Mouse (Mus musculus): ENCODE data around the gene Prpf38b. TPM values are rescaled to one million over a fixed set of nuclear protein-coding genes. Genes with fewer than 3 reads are reported as not detected.
"Not testable (repeated sequence)": the region's sequence is repeated elsewhere in the genome, so short reads cannot be mapped to it uniquely, and the experiment has no call there.

Prpf38b gene
- total RNA-seq, 4 experiments from 2014 or later: 43.0 to 81.4 (median 55.3) TPM

DNA sequence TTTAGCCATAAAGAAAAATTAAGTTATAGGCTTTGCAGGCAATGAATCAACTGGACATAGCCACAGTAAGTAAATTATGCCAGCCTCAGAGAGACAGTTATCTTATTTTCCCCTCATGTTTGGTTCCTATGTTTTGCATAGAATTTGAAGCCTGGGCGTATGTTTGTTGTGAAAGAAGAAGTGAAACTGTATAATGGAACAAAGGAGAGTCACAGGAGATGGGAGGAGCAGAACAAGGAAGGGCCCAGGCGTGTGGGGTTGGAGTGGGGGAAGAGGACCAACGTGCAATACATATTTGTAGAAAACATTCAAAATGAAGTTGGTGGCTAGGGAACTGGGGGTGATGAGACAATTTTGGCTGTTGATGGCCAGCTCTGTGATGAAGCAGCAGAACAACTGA is 11.4 kb downstream of the Prpf38b start:
- no peak for DNase-seq

DNA sequence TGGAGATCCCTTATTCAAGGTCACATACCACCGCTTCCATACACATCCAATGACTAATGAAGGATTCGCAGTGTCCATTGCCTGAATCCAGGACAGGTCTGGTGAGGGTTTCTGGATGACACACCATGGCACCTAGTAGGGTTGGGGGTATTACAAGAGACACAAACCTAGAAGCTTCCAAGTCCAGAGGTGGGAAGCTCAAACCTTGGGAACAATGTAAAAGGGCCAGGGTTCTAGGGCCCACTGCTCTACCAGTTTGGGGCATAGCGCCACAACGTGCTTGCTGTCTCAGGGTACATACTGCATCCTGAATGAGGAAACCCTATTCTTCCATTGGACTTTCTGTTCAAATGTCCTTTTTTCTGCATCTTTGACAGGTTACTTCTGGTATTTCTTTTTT is 12.9 kb downstream of the Prpf38b start:
- DNase-seq: no peak

DNA sequence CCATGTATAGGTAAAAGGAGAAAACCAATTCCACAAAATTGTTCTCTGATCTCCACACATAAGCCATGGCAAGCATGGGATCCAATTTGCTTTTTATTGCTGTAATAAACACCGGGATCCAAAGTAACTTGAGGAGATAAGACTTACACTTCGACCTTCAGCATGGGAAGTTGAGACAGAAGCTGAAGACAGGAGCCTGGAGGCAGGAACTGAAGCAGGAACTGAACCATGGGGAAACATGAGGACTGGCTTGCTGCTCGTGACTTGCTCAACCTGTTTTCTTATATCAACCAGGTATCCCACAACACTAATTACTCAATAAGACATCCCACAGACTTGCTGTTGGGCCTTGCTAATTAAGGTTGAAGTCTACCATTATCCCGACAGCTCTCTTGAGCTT is 18.6 kb downstream of the Prpf38b start:
- no peak for DNase-seq

DNA sequence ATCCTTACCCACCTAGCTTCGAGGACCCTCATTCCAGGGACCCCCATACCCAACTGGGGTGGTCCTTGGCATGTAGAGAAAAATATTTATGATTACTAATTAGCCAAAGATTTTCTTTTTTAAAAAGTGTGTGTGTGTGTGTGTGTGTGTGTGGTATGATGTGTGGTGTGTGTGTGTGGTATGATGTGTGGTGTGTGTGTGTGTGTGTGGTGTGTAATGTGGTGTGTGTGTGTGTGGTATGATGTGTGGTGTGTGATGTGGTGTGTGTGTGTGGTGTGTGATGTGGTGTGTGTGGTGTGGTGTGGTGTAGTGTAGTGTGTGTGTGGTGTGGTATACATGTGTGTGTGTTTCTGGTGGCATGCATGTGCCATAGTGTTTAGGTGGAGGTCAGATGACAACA is 19.4 kb downstream of the Prpf38b start:
- DNase-seq: no peak

DNA sequence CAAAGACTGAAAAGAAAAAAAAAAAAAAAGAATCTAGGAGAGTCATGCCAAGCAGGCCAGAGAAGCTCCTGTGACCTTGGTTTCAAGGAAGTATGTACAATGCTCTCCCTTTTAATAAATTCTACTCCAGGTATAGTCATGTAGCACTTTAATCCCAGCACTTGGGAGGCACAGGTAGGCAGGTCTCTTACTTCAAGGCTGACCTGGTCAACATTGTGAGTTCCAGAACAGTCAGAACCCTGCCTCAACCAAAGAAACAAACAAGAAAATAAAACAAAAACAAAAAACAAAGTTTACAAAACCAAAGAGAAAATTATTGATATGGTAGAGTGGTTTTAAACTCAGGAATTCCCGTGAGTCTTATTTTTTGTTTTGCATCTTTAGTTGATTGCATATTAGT is 21.6 kb downstream of the Prpf38b start, which contains the start of gene Fndc7:
Gene Fndc7, minus strand, starts transcription at position 101 of the 400 bp plus-strand sequence.
- no peak for DNase-seq

DNA sequence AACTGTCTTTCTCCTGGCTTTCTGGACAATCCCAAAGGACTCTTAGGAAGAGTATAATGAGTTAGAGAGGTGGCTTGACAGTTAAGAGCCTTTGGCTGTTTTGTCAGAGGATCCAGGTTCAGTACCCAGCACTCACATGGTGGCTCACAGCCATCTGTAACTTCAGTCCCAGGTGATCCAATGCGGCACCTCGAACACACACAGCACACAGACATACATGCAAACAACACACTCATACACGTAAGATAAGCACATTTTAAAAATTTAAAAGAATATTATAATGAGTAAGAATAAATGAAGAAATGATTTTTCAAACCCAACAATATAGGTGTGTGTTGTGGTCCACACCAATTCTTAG is 23.9 kb downstream of the Prpf38b start:
- no peak for DNase-seq

DNA sequence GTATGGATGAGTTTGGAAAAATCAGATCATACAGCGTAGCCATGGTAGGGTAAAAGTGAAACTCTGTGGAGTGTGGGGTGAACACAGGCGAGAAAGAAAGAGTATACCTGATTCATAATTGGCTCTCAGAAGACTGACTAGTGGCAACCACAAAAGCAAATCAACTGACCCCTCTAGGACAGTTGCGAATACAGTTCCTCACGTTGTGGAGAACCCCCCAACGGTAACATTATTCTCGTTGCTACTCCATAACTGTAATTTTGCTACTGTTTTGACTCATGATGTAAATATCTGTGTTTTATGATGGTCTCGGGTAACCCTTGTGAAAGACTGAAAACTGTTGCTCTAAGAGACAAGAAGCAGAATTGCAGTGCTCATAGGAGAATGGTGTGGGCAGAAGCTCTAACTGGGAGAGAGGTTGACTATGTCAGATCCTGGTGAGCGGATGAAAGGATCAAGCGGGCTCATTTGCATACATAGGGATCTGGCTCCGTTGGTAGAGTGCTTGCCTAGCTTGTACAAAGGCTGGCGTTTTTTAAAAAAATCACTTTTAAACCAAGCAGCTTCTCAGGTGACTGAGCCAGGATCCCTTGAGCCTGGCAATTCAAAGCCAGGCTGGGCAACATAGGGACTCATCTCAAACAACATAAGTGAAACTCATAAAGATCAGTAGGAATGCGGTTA is 24.5 kb downstream of the Prpf38b start:
- DNase-seq: no peak

DNA sequence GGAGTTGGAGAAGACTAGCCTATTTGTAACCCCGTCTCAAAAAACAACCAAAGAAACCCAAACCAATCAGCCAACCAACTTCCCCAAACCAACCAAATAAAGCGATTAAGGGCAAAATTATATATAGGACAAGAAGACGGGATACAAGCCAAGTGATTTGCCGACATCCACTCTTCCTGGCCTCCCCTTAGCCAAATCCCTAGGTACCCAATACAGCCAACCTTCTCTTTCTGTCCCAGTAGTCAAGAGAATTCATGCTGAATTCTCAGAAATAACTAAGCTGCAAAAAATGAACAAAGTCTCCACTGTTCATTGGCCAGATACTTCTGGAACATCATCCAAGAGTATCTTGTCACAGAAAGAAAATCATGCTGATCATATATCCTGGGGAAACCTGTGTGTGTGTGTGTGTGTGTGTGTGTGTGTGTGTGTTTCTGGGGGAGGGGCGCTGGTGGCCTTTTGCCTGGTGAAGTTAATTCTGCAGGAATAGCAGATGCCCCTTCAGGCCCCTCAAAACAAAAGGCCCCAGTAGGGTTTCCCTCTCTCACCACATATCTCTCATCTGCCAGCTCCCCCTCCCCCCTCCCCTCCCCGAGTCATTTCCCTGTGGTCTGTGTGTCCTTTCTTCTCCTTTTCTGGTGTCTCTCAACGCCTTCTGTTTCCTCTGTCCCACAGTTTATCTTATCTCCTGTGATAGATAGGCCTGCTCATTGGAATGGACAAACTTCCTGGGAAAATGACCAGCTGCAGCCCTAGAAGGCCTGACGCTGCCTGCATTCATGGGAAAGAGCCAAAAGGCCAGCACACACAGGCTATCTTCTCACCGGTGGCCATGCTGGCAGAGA is 25.6 kb downstream of the Prpf38b start:
- no peak for DNase-seq

DNA sequence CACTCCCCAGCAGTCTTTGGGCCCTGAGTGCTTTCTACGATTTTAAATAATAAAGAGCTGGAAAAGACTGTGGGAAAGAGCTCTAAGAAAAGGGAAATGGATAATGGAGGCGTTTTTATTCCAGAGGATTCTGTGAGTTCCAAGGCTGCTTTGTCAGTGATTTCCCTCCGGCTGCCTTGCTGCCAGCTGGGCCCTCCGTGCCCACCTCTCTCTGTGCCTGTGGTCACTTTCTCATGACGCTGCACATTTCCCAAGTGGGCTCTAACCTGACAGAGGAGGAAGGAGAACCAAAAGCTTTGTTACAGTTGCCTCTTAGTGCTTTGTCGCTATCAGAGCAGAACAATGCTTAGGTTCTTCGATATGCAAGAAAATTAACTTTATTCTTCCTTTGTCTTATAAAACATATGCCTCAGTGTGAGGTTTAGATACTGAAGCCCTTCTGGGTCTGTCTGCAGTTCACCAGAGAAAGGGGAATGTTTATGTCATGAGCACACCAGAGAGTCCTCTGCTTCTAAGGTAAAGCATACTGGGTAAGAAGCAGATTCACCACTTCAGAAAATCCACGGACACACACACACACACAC is 26.7 kb downstream of the Prpf38b start:
- no peak for DNase-seq

DNA sequence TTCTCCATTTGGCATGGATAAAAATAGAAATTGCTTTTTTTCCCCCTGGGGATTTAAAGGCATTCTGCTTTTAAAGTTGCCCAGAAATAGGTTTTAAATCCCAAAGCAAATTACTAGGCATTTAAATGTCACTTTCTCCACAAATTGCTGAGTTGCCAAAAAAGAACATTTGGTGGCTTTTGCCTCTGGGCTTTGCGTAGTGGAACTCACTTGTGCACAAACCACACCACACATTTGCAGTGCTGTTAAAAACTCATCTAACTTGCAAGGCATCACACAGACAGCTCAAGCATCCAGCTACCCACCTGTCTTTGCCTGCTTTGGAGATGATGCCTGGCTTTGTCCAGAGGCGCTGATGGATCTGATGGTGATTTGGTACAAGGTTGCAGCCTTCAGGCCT is 28.5 kb downstream of the Prpf38b start:
- DNase-seq: no peak

DNA sequence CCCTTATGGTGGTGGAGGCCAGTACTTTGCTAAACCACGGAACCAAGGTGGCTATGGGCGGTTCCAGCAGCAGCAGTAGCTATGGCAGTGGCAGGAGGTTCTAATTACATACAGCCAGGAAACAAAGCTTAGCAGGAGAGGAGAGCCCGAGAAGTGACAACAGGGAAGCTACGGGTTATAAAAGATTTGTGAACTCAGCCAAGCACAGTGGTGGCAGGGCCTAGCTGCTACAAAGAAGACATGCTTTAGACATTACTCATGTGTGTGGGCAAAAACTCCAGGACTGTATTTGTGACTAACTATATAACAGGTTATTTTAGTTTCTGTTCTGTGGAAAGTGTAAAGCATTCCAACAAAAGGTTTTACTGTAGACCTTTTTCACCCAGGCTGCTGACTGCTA is 29.7 kb downstream of the Prpf38b start:
- DNase-seq: not testable (repeated sequence)

DNA sequence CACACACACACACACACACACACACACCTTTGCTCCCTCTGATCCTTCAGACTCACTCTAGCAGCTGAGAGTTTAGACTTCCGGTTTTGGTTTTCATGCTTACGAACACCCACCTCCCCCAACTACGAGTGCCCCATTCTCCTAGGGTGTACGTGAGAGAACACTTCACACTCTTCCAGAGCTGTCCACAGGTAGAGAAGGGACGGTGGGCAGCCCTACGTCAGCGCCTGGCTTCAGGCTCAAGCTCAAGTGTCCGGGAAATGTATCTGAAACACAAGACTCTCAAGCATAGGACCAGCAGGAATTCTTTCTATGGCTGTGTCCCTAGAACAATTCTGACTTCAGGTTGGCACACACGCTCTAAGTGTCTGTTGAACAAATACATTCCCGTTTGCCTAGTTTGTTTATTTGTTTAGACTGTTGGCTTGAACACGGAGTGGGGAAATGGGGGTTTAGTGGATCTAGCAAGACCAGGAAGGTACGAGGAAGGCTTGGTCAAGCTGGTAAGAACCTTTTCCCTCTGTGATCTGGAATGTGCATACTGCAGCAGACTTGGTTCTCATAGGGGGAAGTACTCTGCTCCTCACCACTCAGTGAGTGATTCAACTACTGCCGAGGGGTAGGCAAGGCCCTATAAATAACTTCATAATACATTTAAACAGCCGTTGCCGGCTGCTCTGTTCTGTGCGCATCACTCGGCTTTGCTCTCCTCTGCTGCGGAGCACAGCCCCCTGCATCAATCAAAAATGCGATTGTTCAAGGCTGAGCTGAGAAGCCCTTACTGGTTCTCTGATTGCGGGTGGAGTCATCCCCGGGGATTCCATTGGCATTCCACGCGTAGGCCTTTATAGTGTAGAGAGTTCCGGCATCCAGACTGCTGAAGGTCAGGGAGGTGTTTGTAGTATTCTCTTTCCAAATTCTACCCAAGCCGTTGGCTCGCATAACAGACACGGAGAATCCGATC is 30.7 kb downstream of the Prpf38b start:
- peak; percentile 55 for DNase-seq

DNA sequence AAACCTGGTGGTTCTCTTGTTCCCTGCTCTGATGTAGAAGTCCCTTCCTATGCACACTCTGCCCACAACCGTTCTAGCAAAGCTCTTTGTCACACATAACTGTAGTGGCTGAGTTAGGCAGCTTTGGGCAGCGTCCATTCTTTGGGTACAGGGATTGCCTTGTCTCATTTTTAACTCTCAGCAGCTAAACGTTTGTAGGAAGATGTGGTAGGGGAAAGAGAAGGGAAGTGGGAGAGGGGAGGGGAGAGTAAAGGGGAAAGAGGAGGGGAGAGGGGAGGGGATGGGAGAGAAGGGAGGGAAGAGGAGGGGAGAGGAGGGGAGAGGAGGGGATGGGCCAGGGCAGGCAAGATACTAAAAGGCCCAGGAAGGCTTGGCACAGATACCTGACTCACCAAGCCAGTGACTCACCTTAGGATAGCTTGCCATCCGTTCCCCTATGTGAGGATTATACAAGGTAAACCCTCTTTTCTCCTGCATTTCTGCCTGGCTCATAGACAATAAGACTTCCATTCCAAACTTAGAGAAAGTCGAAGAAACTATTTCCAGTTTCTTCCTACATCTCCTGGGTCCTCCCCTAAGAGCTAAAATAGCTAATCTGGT is 31.6 kb downstream of the Prpf38b start:
- DNase-seq: no peak

DNA sequence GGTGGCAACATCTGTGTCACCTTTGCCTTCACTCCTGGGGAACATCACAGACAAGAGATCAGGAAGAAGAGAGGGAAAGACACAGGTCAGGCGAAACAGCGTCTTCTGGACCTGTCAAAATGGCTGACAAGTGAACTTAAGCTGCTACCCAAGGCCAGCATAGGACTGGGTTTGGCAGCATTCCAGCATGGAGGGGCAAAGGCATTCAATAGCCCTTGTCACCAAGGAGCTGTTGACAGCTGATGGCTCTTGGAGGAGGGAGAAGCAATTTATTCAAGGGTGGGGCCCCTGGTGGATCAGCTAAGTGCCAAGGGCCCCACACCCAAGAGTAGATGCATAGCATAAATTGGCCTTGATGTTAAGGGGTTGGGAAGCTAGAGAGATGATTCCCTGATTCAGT is 32.4 kb downstream of the Prpf38b start:
- no peak for DNase-seq

DNA sequence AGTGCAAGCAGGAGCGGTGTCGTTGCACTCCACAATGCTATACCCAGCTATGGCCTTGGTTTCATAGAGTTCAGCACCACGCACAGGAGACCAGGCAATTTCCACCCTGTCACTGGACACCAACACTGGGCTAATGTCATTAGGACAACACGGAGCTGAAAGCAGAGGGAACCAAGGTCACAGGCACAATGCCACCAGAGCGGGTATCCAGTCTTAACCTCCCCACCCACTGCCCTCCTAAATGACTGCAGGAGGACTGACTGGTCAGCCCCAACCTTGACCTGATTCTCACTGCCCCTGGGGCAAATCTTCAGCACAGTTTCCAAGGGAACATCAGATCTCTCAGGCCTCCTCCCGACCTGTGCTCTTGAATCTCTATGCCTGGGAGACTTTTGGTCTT is 40.9 kb downstream of the Prpf38b start:
- peak; percentile 50 for DNase-seq

DNA sequence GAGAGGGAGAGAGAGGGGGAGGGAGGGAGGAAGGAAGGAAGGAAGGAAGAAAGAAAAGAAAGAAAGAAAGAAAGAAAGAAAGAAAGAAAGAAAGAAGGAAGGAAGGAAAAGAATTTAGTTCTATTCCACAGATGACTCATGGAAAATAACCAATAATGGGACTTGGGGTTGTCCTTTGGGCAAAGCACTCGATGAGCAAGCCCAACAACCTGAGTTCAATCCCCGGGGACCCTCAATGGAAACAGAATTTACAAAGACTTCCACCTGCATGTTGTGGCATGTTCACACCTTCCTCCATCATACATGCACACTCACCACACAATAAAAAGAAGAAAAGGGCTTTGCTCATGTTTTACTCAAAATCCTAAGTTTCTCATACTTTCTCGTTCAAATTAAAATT is 44.1 kb downstream of the Prpf38b start:
- no peak for DNase-seq

DNA sequence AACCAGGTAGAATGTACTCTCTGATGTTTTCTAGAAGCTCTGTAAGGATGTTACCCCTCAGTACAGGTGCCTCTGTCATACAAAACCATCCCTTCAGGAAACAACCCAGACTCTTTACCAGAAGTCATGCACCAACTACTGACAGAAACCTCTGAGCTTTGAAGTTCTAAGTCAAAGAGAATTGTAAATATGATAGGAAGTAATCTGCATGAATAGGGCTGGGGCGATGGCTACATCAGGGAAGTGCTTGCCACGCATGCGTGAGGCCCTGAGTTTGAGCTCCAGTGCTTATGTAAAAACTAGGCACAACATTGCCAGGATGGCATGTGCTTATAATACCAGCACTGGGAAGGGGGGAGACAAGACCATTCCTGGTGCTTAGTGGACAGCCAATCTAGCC is 45.9 kb downstream of the Prpf38b start:
- no peak for DNase-seq

DNA sequence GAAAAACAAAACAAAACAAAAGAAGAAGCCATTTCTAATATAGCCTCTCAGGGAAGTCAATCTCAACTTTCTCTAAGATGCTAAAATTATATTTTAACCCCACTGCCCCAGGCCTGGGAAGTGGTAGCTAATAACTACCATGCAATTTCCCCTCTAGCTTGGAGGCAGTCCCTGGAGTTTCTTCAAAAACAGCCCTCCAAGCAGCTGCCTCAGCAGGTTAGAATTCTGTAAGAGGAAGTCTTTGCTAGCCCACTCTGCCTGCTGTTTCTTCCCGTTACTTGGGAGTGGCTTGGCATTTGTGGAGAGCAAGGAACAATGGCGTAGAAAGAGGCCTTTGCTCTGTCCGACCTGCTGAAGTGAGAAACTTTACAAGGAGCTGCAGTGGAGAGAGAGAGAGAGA is 46.4 kb downstream of the Prpf38b start:
- DNase-seq: no peak

DNA sequence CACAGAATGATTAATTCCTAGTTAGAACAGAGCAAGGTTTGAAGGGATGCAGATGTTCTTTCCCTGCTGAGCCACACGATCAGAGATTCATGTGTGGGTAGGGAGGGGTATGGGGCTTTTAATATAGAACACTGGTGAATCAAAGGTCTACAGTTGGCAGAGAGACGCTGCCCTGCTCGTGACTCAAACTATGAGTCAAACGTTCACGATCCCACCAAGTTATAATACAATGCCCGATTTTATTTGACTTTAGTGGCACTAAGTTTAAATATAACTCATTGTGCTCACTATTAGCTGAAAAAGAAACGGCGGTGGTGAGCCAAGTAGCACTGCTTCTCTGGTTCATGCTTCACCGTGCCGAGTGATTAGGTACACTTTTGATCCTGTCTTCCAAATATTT is 48.4 kb downstream of the Prpf38b start:
- DNase-seq: no peak

DNA sequence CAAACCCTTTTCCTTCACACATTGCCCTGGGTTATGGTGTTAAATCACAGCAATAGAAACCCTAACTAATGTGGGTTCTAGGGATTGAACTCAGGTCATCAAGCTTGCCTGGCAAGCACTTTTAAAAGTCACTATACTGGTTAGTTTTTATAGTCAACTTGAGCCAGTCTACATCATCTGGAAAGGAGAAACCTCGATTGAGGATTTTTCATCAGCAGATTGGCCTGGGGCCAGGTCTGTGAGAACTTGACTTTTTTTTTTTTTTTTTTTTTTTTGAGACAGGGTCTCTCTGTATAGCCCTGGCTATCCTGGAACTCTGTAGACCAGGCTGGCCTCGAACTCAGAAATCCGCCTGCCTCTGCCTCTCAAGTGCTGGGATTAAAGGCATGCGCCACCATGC is 49.2 kb downstream of the Prpf38b start:
- DNase-seq: not testable (repeated sequence)

DNA sequence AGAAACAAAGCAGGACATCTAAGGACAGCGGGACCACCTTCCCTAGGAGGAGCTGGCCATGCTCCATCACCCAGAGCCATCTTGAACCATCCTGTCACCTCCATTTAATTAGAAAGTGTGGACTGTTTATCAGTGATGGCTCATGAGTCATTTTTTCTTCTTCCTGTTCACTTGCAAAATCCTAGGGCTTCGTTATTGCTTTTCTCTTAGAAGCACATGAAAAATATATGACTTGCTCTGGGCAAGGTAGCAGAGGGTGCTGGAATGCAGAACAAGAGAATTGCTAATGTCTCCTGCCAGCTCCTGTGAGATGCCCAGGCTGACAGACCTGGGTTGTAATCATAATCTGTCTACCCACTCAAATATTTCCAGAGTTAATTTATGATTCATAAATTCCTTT is 50.7 kb downstream of the Prpf38b start:
- DNase-seq: no peak

DNA sequence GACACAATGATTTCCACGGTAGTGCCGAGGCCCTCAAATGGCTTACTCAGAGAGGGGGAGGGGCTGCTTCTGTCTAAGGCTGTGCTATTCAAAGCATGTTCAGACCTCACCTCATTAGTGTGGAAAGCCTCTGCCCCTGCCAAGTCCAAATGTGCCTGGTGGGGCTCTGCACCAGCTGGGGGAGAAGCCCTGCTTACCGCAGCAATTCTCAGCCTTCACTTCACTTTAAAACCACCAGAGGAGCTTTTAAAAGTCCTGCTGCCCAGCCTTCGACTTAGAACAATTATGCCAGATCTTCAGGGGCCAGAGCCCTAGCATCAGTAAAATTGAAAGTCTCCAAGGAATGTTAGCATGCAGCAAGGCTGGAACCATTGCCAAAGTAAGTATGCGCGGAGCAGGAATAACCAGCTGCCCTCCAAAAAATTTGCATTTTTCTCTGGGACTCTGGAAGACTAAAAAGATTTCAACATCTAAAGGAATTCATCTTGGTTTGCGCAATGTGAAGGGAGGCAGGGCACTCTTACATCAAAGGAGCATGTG is 53.2 kb downstream of the Prpf38b start:
- DNase-seq: no peak
